Mouse (Mus musculus): ENCODE results near the gene Cryzl2. TPM values are rescaled to one million over a fixed set of nuclear protein-coding genes. Genes with fewer than 3 reads are reported as not detected.

Gene Cryzl2
- total RNA-seq (2017) = 0.93 and 4.8 TPM in 2 replicates

DNA sequence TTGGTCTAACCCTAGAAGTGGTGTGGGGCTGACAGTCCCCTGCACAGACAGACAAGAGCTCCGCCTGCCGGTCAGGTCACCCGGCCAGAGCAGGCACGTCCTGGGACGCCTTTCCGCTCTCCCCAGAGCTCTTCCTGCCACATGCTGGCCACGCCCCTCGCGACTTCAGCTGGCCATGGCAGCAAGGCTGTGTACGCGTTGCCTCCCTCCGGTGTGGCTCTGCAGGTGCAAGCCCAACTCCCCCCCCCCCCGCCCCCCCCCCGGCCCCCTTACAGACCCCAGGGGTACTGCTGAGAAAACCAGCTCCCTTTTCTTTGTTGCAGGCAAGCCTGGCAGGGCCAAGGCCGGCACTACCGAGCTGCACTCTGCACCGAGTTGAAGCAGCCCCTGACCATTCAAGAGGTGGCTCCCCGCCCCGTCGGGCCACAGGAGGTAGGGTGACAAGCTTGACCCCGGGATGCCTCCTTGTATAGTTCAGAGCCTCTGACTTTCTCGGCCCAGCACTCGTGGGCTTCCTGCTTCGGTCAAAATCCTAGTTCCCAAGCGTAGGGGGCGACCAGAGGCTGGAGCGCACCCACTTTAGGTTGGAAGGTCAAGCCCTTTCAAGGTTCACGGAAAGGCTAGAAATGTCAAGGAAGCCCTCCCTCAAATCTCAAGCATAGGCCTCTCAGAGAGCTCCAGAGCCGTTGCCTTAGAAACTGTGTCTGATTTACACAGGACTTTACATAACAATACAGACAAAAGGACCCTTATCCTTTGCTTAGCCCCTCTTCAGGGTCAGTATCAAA lies at the start of gene Cryzl2:
Cryzl2 (plus strand) TSS at position 157 of the 788 bp plus-strand sequence.
- peak; percentile 86 for ATAC-seq (ENCODE audit: extremely low read depth, insufficient number of reproducible peaks, low FRiP score, poor library complexity, severe bottlenecking)

DNA sequence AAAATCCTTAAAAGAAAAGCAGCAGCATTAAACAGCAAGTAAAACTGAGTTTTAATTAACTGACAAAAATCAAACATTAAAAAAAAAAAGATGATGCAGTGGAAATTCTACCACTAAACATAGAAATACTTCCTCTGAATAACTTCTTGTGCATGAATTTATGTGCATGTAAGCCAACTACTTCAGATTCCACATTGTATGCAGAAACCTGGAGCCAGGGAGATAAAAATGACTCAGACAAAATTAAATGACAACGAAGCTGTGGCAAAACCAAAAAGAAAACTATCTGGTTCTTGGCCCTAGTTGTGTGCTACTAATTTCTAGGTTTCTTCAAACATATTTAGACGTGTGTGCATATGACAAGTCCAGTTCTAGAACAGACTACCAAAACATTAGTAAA lies 48.7 kb upstream of the Cryzl2 start:
- ATAC-seq (ENCODE audit: extremely low read depth, insufficient number of reproducible peaks, low FRiP score, poor library complexity, severe bottlenecking) = no peak

DNA sequence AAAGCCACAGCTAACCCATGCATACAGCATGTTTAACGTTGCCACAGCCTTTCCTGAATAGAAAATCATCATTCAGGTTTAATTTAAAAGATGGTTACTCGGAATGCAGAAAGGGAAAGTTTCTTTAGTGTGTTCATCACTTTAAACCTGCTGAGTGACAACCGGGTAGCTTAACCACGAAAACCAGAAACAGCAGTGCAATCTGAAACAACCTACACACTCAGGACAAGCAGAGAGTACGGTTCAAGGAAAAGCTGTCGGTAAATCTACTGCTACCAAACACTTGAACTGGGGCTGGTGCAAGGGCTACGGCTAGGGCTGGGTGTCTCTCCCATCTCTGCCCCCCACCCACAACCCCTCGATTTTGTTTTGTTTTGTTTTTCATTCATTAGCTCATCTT lies 47.4 kb upstream of the Cryzl2 start:
- no peak for ATAC-seq (ENCODE audit: extremely low read depth, insufficient number of reproducible peaks, low FRiP score, poor library complexity, severe bottlenecking)

DNA sequence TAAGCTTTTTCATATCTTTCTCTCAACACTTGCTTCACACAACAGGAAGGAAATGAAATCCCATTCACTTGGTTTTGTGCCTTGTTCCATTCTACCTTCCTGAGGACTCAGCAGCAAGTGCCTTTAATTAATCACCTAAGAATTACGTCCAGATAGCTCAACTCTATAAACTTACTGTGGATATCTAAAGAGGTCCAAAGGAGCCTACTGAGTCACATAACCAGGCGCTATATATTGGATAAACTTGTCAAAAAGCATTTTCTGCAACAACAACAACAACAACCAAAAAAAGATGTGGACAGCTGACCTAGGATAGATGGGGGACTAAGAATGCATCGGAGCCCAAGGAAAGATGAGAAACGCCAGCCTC lies 47.1 kb upstream of the Cryzl2 start:
- no peak for ATAC-seq (ENCODE audit: extremely low read depth, insufficient number of reproducible peaks, low FRiP score, poor library complexity, severe bottlenecking)

DNA sequence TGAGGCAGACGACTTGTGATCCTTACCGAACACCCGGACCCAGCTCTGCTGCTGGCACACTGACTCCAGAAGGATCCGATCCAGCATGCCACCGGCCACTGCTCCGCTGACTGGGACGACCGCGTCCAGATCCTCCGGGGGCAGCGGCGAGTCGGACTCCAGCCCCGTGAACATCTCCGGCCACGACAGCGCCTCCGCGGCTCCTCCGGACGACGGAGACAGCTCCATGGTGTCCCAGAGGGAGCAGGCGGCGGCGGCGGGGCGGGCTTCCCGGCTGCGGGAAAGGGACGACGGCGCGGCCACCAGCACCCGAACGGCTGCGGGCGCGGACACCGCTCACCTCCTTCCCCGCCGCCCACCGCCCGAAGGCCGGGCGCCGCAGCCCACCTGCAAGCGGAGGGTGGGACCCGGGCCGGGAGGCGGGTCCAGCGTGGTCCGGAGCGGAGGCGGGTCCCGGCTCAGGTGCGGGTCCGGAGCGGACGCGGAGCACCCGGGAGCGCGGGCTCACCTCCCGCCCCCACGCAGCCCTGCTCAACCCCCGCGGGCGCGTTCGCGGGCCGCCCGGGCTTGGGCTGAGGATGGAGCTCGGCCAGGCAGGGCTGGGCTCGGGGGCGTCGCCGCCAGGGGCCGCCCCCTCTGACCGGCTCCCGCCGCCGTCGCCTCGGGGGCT lies 46.5 kb upstream of the Cryzl2 start:
- no peak for ATAC-seq (ENCODE audit: extremely low read depth, insufficient number of reproducible peaks, low FRiP score, poor library complexity, severe bottlenecking)

DNA sequence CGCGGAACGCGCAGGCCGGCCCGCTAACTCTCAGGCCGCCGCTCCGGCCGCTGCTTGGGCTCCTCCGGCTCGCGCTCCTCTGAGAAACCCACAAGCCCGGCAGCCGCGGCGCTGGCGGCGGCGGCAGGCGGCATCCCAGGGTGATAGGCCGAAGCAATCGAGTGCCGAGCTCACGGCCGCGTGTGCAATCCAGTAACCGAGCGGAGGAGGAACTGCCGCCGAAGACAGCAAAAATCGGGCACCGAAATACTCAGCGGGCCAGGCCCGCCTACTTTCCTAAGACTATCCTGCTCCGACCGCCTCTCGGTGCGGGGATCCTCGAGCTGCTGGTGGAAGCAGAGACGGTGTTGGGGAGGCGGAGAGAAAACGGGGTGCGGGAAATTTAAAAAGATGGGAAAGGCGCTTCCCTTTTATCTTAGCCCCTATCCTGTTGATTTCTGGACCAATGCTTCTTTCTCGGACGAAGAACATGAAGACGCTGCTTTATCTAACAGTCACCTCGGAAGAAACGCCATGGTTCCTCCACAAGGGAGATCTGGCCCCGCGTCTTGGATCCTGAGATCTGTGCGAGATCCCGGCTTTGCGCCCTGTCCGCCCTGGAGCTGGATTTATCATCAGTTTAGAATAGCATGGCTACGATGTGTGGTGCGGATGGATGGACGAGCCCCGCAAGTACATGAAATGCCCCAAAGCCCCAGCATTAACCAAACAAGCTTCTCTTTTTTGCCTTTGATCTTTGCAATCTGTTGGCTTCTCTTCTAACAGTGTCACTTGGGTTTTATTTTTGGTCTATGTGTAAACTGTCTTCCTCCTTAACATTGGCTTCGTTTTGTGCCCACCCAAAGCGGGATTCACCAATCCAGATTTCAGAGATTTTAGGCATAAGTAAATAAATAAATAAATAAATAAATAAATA lies 45.7 kb upstream of the Cryzl2 start, which contains the start of gene Rasal2:
Rasal2 (minus strand) TSS at position 142 of the 916 bp plus-strand sequence.
- ATAC-seq (ENCODE audit: extremely low read depth, insufficient number of reproducible peaks, low FRiP score, poor library complexity, severe bottlenecking) = peak; percentile 99

DNA sequence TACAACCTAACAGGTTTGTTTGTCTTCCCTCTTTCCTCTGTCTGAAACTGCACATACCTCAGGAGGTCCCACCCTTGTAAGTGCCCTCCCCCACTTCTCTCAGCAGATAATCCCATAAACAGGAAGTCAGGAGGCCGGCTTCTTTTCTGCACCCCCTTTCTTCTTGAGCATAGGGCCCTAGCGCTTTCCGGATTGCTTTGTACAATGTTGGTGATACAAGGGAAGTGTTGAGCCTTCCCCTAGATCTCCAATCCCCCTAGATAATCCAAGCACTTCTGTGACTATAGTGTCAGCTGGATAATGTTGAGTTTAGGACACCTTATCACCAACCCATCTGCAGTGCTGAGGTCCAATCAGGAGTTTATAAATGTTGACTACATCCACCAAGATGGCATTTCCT lies 42.6 kb upstream of the Cryzl2 start:
- ATAC-seq (ENCODE audit: extremely low read depth, insufficient number of reproducible peaks, low FRiP score, poor library complexity, severe bottlenecking) = no peak

DNA sequence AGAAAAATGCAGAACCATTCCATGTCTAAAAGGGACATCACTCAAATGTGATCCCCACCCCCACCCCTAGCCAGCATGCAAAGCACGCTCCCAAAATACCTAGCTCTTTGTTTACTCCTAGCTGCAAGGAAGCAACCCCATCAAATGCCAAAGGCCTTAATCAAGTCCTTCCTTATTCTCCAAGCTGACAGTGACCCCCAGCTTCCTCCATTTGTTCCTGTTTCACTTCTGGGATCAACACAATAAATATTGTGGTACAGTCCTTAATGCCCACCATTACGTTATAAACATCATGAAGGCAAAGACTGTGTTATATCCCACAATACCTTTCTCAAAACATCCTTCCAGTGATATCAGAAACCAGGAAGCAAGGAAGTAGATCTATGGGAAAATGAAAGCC lies 41.7 kb upstream of the Cryzl2 start:
- no peak for ATAC-seq (ENCODE audit: extremely low read depth, insufficient number of reproducible peaks, low FRiP score, poor library complexity, severe bottlenecking)

DNA sequence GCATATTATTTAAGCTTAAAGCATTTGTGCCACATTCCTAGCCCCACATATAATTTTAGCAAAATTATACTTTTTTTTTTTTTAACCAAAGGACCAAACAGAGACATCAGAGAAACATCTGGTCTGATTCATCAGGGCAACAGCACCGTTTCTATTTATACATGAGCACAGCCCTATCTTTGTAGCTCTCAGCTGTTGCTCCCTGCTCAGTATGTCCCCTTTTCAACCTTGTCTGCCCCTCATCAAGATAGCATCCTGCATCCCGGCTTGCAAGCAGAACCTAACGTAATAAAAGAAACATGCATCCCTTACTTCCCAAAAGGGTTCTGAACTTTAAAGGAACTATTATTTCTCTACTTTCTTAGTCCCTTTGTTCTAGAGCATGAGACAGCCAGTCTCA lies 41.0 kb upstream of the Cryzl2 start:
- ATAC-seq (ENCODE audit: extremely low read depth, insufficient number of reproducible peaks, low FRiP score, poor library complexity, severe bottlenecking) = no peak

DNA sequence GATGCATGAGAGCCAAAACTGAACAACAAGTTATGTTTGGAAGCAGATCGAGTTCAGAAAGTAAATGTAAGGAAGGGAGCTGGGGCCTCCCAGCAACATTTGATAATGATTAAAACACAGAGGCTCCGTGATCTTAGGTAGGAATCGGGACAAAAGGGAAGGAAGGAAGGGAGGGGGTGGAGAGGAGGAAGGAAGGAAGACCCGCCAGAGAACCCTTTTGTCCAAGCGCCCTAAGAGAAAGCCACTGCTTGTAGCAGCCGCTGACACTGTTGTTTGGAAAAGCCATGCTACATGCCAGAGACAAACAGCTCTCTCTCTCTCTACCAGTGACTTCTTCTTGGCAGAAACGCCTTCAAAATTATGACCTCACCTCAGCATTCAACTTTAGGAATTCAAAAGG lies 40.5 kb upstream of the Cryzl2 start:
- ATAC-seq (ENCODE audit: extremely low read depth, insufficient number of reproducible peaks, low FRiP score, poor library complexity, severe bottlenecking) = no peak

DNA sequence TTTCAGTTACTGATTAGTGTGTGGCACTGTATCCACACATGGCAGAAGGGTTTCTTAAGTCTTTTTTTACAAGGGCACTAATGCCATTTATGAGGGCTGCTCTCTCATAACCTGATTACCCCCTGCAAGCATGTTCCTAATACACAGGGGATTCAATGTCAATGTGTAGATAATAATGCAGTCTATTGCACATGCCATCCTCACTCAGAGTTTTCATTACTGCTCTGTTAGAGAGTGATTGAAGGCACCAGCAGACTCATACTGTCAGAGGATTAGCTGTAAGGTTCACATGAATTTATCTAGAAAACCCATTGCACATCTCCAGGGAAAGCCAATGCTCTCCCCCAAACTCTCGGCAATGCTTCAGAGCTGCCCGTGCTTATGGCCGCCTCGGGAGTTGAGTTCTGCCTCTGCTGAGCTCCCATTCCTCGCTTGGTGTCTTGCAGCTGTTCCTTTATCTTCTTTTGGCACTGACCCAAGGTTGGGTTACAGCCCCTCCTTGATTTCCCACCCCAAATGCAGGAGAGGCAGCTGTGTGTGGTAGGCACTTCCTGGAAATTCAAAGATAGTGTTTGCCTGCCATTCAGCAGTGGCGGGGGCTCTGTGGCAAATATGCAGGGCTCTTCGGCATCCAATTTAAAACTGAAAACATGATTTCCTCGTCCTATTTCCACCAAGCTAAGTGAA lies 32.5 kb upstream of the Cryzl2 start:
- no peak for ATAC-seq (ENCODE audit: extremely low read depth, insufficient number of reproducible peaks, low FRiP score, poor library complexity, severe bottlenecking)

DNA sequence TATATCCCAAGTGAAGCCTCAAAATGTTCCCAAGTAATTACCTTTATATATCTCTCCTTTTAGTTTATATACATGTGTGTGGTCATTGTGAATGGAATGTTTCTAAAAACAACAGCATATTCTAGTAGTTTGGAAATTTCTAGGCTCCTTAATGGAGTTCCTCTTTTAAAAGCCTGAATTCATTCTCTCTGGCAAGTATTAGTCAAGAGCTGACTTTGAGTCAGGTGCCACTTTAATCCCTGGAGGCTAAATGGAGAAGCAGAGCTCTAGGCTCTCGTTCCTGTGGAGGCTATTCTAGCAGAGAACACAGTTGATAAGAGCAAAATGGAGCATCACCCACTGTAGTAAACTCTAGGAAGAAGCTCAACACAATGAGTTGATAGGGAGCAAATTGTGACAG lies 31.4 kb upstream of the Cryzl2 start:
- ATAC-seq (ENCODE audit: extremely low read depth, insufficient number of reproducible peaks, low FRiP score, poor library complexity, severe bottlenecking) = no peak

DNA sequence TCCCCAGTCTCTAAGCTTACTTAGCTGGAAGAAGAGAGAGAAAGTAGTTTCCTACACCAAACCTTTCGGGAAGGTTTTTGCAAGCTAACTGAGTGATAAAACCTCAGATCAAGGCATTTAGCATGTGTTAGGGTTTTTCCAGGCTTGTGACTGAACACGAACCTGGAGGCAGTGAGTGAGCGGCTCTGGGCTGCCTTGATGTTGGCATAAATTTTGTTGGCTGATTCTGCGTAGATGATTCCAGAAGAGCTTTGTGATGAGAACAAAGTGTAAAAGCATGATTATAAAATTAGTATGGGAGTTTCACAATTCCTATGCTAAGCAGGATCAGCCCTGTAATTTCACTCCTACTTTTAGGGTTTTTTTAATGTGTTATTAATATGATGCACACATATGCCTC lies 30.8 kb upstream of the Cryzl2 start:
- ATAC-seq (ENCODE audit: extremely low read depth, insufficient number of reproducible peaks, low FRiP score, poor library complexity, severe bottlenecking) = no peak

DNA sequence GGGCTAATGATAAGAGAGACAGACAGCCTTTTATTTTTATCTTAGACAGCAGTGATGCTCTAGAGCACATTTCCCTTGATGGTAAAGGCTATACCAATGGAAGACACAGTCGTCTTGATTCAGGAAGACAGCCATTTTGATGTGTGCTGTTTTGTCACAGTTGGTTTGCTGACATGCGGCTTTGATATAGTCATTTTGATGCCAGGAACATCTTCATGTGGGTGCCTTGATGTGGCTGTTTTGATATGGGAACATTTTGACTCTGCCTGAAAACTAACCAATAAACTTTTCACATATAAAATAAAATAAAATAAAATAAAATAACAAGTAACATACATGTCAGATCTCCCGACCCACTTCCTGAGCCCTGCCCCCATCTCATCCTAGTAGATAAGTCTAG lies 30.0 kb upstream of the Cryzl2 start:
- ATAC-seq (ENCODE audit: extremely low read depth, insufficient number of reproducible peaks, low FRiP score, poor library complexity, severe bottlenecking) = no peak

DNA sequence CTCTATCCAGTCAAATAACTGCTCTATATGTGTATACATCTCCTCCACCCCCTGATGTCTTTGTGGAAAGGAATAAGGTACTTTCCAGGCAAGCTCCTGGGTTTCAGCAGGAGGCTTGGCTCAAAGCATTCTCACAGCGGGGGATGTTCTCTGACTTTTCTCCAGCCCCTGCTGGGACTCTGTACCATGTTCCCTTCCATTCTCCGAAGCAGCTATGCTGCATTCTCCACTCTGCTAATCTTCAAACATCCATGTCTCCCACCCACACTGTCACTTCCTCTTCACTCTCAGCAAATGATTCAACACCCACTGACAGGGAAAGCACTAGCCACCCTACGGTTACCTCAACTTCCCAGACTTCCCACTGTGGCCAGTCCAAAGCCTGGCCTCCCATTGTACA lies 25.1 kb upstream of the Cryzl2 start:
- no peak for ATAC-seq (ENCODE audit: extremely low read depth, insufficient number of reproducible peaks, low FRiP score, poor library complexity, severe bottlenecking)

DNA sequence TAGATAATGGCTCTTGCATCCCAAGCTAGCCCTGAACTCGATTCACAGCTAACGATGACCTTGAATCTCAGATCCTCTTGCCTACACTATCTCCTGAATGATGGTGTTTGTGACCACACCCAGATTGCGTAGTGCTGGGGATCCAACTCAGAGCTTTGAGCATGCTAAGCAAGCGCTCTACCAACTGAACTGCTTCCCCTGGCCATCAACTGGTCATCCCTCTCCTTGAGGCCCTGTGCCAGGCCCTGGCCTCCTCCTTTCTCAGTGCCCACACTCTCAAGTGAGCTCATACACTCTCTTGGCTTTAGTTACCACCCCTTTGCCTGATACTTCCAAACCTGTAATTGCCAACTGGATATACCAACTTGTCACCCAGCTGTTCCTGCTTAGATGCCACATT lies 24.0 kb upstream of the Cryzl2 start:
- ATAC-seq (ENCODE audit: extremely low read depth, insufficient number of reproducible peaks, low FRiP score, poor library complexity, severe bottlenecking) = no peak

DNA sequence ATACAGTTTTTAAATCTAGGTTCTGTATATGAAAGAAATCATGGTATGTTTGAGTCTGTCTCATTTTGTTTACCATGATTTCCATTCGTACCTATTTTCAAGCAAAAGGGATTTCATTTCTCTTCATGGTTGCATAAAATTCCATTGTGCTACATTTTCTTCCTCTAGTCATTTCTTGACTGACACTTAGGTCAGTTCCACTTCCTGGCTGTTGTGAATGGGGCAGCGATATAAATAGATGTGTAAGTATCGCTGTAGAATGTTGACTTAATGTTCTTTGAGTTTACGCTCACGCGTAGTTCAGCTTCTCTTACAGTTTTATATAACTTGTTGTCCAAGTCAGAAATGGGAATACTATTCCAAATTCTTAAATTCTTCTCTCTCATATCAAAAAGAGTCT lies 22.5 kb upstream of the Cryzl2 start:
- no peak for ATAC-seq (ENCODE audit: extremely low read depth, insufficient number of reproducible peaks, low FRiP score, poor library complexity, severe bottlenecking)

DNA sequence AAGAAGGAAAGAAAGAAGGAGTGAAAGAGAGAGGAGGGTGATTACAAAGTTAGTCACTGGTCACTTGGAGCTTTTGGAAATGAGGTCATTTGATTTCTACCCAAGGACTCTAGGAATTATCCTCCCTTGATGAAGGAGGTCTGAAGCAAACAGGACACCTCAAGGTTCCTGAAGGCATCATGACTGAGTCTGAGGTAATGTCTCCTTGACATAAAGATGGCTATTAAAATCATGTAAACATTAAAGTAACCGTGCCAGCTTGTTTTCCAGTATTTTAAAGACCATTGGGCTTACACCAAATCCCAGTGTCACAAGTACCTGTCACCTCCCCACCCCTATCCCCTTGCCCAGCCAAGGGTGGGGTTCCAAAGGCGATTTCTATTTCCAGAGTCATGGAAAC lies 20.1 kb upstream of the Cryzl2 start:
- no peak for ATAC-seq (ENCODE audit: extremely low read depth, insufficient number of reproducible peaks, low FRiP score, poor library complexity, severe bottlenecking)

DNA sequence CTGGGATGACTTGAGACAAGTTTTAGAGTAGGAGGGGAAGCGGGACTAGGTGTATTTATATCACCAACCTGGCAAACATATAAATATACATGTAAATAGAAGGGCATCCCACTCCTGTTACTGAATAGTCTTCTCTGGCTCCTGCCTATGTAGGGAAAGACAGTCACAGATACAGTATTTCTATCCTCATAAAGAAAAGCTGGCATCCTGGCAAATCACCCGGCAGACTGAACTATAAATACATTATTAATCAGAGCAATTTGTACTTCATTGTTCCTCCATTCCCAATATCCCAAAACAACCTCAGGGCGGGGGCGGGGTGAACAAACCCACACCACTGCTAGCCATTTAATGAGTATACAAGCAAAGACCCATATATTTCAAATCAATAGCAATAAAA lies 19.3 kb upstream of the Cryzl2 start:
- ATAC-seq (ENCODE audit: extremely low read depth, insufficient number of reproducible peaks, low FRiP score, poor library complexity, severe bottlenecking) = no peak

Measured in neutrophil, adult 5-6 weeks (primary cell).